Mouse (Mus musculus): ENCODE data around the gene Tnfsf9.
A peak's percentile ranks its signal among the peaks of the same experiment; 100 is the strongest.

Tnfsf9 gene

DNA sequence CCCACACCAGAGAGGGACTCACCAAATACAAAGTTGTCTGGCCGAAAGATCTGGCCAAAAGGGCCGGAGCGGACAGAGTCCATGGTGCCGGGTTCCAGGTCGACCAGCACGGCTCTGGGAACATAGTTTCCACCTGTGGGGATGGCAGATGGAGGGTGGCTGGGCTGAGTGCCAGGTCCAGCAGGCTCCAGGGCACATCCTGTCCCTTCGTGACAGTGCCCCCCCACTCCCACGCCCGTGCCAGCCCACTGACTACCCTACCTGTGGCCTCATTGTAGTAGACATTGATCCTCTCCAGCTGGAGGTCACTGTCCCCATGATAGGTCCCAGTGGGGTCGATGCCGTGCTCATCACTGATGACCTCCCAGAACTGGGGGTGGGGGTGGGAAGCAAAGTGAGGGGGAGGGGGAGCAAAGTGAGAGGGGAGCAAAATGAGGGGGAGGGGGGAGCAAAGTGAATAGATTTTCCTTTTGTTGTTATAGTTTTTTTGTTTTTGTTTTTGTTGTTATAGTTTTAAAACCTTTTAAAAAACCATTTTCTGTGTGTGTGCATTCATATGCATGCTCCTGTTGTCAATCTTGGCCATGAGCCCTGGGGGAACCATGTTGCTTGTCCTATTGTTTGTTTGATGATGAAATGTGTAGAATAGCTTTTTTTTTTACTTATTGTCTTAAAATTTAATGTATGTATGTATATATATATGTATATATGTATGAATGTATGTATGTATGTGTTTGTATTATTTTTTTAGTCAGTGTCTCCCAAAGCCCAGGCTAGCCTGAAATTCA, 19.0 kb upstream of the Tnfsf9 start:
- Histone ChIP-seq H3K36me3 (ENCODE audit: insufficient read depth, low read length) (no peaks in the 10 kb centered on the region), H3K4me3 (replicated peaks; ENCODE audit: low read length) (no peak overlapping the region), H3K27me3 (ENCODE audit: insufficient read depth, low read length) (peaks cover 72% of the 10 kb centered on the region), H3K9me3 (ENCODE audit: low read length) (no peaks in the 10 kb centered on the region), H3K4me1 (replicated peaks; ENCODE audit: low read depth, low read length) (peaks cover 19% of the 10 kb centered on the region)
- TF ChIP-seq POU5F1 (IDR thresholded peaks at IDR 0.05; ENCODE audit: borderline replicate concordance, low read length) = no peak
- no peak for TF ChIP-seq CTCF (conservative IDR thresholded peaks at IDR 0.05; ENCODE audit: low read length)
- no peak for TF ChIP-seq NANOG (IDR thresholded peaks at IDR 0.05; ENCODE audit: borderline replicate concordance, low read length)

DNA sequence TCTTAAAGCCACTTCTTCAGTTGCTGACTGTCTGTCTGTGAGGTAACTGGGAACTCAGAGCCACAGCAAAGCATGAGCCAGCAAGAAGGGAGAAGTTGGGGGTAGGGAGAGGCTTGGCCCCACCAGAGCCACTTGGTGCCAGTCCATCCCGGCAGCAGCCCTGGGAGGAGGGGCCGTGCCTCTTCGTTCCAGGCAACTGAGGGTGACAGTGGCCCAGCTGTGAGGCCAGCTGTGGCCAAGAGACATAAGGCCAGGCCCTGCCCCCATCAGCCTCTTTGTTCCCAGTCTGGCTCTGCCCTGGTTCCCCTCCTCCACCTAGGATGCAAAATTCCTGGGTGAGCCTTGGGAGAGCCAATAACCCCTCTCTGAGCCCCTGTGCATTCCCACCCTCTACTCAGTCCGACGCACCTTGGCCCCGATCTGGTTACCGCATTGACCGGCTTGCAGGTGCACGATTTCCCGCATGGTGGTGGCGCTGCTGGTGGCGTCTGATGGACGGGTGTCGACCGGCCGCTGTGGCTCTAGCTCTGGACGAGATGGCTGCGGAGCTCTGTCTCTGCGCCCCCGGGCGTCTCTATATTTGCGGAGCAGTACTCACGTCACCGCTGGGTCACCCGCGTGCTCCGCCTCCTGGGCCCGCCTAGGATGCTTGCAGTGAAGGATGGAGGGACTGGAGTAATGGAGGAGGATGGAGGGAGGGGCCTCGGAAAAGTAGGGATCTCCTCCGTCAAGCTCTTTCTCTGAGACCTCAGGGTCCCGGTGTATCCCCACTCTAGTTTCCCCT, 17.9 kb upstream of the Tnfsf9 start, which contains the start of gene Tubb4a:
TSS of gene Tubb4a (minus strand) at position 734 of the 784 bp plus-strand sequence.
- Histone ChIP-seq H3K36me3 (ENCODE audit: insufficient read depth, low read length) (no peaks in the 10 kb centered on the region), H3K9me3 (ENCODE audit: low read length) (no peaks in the 10 kb centered on the region), H3K4me3 (replicated peaks; ENCODE audit: low read length) (peak within 1 kb of the TSS; percentile 69), H3K27me3 (ENCODE audit: insufficient read depth, low read length) (peaks cover 78% of the 10 kb centered on the region), H3K4me1 (replicated peaks; ENCODE audit: low read depth, low read length) (peaks cover 12% of the 10 kb centered on the region)
- TF ChIP-seq NANOG (IDR thresholded peaks at IDR 0.05; ENCODE audit: borderline replicate concordance, low read length) = no peak
- TF ChIP-seq POU5F1 (IDR thresholded peaks at IDR 0.05; ENCODE audit: borderline replicate concordance, low read length) = no peak
- TF ChIP-seq CTCF (conservative IDR thresholded peaks at IDR 0.05; ENCODE audit: low read length) = no peak

DNA sequence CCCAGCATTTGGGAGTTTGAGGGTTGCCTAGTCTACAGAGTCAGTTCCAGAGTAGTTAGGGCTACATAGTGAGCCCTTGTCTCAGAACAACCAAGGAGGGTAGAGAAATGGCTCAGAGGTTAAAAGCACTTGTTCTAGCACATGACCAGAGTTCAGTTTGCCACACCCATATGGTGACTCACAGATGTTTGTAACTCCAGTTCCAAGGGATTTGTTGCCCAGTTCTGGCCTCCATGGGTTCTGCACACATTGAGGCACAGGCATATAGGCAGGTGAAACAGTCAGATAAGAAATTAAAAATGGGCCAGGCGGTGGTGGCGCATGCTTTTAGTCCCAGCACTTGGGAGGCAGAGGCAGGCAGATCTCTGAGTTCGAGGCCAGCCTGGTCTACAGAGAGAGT, 10.9 kb upstream of the Tnfsf9 start:
- Histone ChIP-seq H3K9me3 (ENCODE audit: low read length) (no peaks in the 10 kb centered on the region), H3K4me3 (replicated peaks; ENCODE audit: low read length) (no peak overlapping the region), H3K27me3 (ENCODE audit: insufficient read depth, low read length) (peaks cover 39% of the 10 kb centered on the region), H3K4me1 (replicated peaks; ENCODE audit: low read depth, low read length) (peaks cover 28% of the 10 kb centered on the region), H3K36me3 (ENCODE audit: insufficient read depth, low read length) (no peaks in the 10 kb centered on the region)
- TF ChIP-seq NANOG (IDR thresholded peaks at IDR 0.05; ENCODE audit: borderline replicate concordance, low read length) = no peak
- no peak for TF ChIP-seq CTCF (conservative IDR thresholded peaks at IDR 0.05; ENCODE audit: low read length)
- no peak for TF ChIP-seq POU5F1 (IDR thresholded peaks at IDR 0.05; ENCODE audit: borderline replicate concordance, low read length)

GRCm38 (mm10) chr17:57095855-57096622, 9.1 kb upstream of the Tnfsf9 start:
- no peaks in the 10 kb centered on the region for H3K9me3 ChIP-seq (ENCODE audit: low read length)
- peak overlapping the region; percentile 67 for H3K4me3 ChIP-seq (replicated peaks; ENCODE audit: low read length)
- TF ChIP-seq NANOG (IDR thresholded peaks at IDR 0.05; ENCODE audit: borderline replicate concordance, low read length) (no peak), POU5F1 (IDR thresholded peaks at IDR 0.05; ENCODE audit: borderline replicate concordance, low read length) (no peak), CTCF (conservative IDR thresholded peaks at IDR 0.05; ENCODE audit: low read length) (no peak)
- no peaks in the 10 kb centered on the region for H3K36me3 ChIP-seq (ENCODE audit: insufficient read depth, low read length)
- H3K4me1 ChIP-seq (replicated peaks; ENCODE audit: low read depth, low read length) = peaks cover 43% of the 10 kb centered on the region
- H3K27me3 ChIP-seq (ENCODE audit: insufficient read depth, low read length) = peaks cover 23% of the 10 kb centered on the region

DNA sequence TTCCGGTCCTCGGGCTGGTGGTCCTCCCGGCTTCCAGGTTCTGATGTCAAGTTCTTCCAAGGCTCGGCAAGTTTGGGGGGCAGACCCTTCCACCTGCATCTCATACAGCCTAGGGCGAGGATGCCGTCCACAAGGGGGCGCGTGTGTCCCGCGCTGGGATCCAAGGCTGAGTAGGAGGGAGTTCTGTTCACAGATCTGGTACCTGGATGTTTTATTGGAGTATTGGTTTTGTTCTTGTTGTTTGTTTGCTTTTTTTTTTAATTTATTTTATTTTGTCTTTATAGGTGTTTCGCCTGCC, 8.6 kb upstream of the Tnfsf9 start:
- TF ChIP-seq POU5F1 (IDR thresholded peaks at IDR 0.05; ENCODE audit: borderline replicate concordance, low read length) (no peak), CTCF (conservative IDR thresholded peaks at IDR 0.05; ENCODE audit: low read length) (peak; percentile 76)
- Histone ChIP-seq H3K27me3 (ENCODE audit: insufficient read depth, low read length) (peaks cover 23% of the 10 kb centered on the region), H3K4me1 (replicated peaks; ENCODE audit: low read depth, low read length) (peaks cover 43% of the 10 kb centered on the region), H3K36me3 (ENCODE audit: insufficient read depth, low read length) (no peaks in the 10 kb centered on the region), H3K4me3 (replicated peaks; ENCODE audit: low read length) (peak overlapping the region; percentile 67), H3K9me3 (ENCODE audit: low read length) (no peaks in the 10 kb centered on the region)

GRCm38 (mm10) chr17:57098321-57098720, 6.8 kb upstream of the Tnfsf9 start:
- Histone ChIP-seq H3K36me3 (ENCODE audit: insufficient read depth, low read length) (no peaks in the 10 kb centered on the region), H3K27me3 (ENCODE audit: insufficient read depth, low read length) (peaks cover 13% of the 10 kb centered on the region), H3K4me1 (replicated peaks; ENCODE audit: low read depth, low read length) (peaks cover 53% of the 10 kb centered on the region), H3K9me3 (ENCODE audit: low read length) (no peaks in the 10 kb centered on the region), H3K4me3 (replicated peaks; ENCODE audit: low read length) (no peak overlapping the region)
- no peak for TF ChIP-seq POU5F1 (IDR thresholded peaks at IDR 0.05; ENCODE audit: borderline replicate concordance, low read length)
- no peak for TF ChIP-seq CTCF (conservative IDR thresholded peaks at IDR 0.05; ENCODE audit: low read length)
- TF ChIP-seq NANOG (IDR thresholded peaks at IDR 0.05; ENCODE audit: borderline replicate concordance, low read length) = no peak

DNA sequence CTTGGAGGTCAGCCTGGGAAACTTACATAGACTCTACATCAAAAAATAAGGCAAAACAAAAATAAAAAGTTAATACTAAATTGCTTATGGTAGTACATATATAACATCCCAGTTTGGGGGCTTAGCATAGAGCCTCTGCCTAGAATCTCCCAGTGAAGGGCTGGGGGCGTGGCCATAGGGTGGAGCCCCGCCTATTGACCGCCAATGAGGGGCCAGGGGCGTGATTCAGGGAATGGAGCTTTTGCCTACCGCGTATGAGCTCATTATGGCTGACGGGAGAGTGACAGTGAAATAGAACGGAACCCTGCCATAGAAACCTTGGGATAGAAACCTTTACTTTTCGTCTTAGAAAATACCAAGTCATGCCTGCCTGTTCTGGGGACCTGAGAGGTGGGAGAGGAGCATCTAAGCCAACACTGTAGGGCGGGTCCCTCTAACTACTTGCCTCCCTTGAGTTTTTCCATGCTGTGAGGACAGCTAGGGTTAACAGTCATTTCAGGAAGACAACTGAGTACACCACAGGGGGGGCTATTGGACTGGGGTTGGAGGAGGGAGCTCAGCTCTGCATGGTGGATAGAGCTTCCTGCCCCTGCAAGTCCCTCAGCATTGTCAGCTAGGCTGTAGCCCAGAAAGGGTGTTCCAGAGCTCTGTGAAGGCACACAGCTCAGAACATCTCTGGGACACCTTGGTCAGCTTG, 5.3 kb upstream of the Tnfsf9 start:
- Histone ChIP-seq H3K27me3 (ENCODE audit: insufficient read depth, low read length) (peaks cover 20% of the 10 kb centered on the region), H3K36me3 (ENCODE audit: insufficient read depth, low read length) (no peaks in the 10 kb centered on the region), H3K4me3 (replicated peaks; ENCODE audit: low read length) (peak overlapping the region; percentile 60), H3K9me3 (ENCODE audit: low read length) (no peaks in the 10 kb centered on the region), H3K4me1 (replicated peaks; ENCODE audit: low read depth, low read length) (peaks cover 60% of the 10 kb centered on the region)
- no peak for TF ChIP-seq CTCF (conservative IDR thresholded peaks at IDR 0.05; ENCODE audit: low read length)
- TF ChIP-seq POU5F1 (IDR thresholded peaks at IDR 0.05; ENCODE audit: borderline replicate concordance, low read length) = no peak
- TF ChIP-seq NANOG (IDR thresholded peaks at IDR 0.05; ENCODE audit: borderline replicate concordance, low read length) = peak; percentile 61; the same call in 1 of the 2 replicates
